ENCODE assay signal across 13 mouse cellular contexts in the genomic region with DNA sequence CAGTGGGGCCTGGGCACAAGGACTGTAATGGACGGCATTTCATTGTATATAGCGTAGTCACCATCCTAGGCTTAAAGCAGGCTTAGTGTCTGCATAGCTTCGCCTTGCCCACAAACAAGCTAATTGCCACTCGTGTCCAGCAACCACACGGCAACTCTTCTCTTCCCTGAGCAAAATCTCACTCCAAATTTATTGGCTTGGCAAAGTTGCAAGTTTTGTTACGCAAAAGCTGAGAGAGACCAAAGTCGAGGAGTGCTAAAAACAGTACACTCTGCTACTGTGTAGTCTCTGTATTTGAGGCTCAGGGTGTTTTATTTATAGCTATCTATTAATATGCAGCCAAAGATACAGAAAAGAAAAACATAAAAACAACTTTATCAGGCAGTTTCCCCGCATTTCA. TPM values are rescaled to one million over a fixed set of nuclear protein-coding genes. Genes with fewer than 3 reads are reported as not detected.
DNase-seq lines count a peak whose midpoint lies in the region; ATAC-seq and TF ChIP-seq lines count a peak whose summit lies in the region.
"Had no signal": no experiment of that assay in that cellular context is flagged by ENCODE, and none has a peak within 500 bp of the region (broad histone marks: within the 10 kb centered on the region; RNA-seq: fewer than 3 reads in every experiment).

No protein-coding gene starts in this region.

- no peaks in the 10 kb centered on the region for H3K27me3 ChIP-seq in heart, embryonic 12.5 days (replicated peaks)
- H3K27me3 ChIP-seq in lung, postnatal 0 days (replicated peaks; ENCODE audit: insufficient read depth, low read length) = no peaks in the 10 kb centered on the region

- intact Hi-C loops in left cerebral cortex, postnatal 25 days (cut with DNase I) = loop anchor here (2.0 kb wide), 1 partner anchor 654 kb away; no protein-coding TSS in a partner anchor

- peaks cover 43% of the 10 kb centered on the region for H3K4me1 ChIP-seq in heart, embryonic 12.5 days (replicated peaks)
- H3K4me1 ChIP-seq in lung, postnatal 0 days (ENCODE audit: insufficient read depth, low read depth, low read length) = peaks cover 6% of the 10 kb centered on the region; the same call in 1 of the 2 replicates

- H3K27ac ChIP-seq in heart, embryonic 12.5 days (ENCODE audit: poor library complexity, severe bottlenecking) = peak overlapping the region; percentile 61
- H3K27ac ChIP-seq in lung, postnatal 0 days (ENCODE audit: low read length) = peak overlapping the region; percentile 32; the same call in 1 of the 2 replicates
- H3K27ac ChIP-seq: forebrain, embryonic 10.5 days; hindbrain, embryonic 14.5 days; limb, embryonic 13.5 days had no signal

- WGBS in heart, embryonic 12.5 days = 58% methylated on average over 8 of the region's 8 CpGs
- 41% methylated on average over 8 of the region's 8 CpGs for WGBS in lung, postnatal 0 days

- peak; percentile 37 for DNase-seq in adrenal gland, postnatal 10 days
- no peak for DNase-seq in adrenal gland, postnatal 4 days (ENCODE audit: low spot score in 2 of 2)
- DNase-seq in left cerebral cortex, postnatal 25 days (ENCODE audit: low spot score in 2 of 2) = peak; percentile 34 to 49
- DNase-seq in left cerebral cortex, adult 11 months (ENCODE audit: low spot score) = no peak
- peak; percentile 53 for DNase-seq in lung, postnatal 0 days (ENCODE audit: low spot score)
- DNase-seq in cerebellum, postnatal 14 days = no peak
- DNase-seq in natural killer cell, adult 2 months (ENCODE audit: low spot score in 2 of 2) = no peak
- DNase-seq: cerebellum, adult 9-11 months had no signal

- H3K36me3 ChIP-seq in heart, embryonic 12.5 days = no peaks in the 10 kb centered on the region
- no peaks in the 10 kb centered on the region for H3K36me3 ChIP-seq in lung, postnatal 0 days (ENCODE audit: insufficient read depth, low read length)
- H3K36me3 ChIP-seq: forebrain, embryonic 10.5 days; limb, embryonic 13.5 days had no signal

- no peak overlapping the region for H3K9ac ChIP-seq in heart, embryonic 12.5 days
- no peak overlapping the region for H3K9ac ChIP-seq in lung, postnatal 0 days (replicated peaks; ENCODE audit: low read depth)
- H3K9ac ChIP-seq: hindbrain, embryonic 14.5 days; limb, embryonic 13.5 days had no signal

- no peak overlapping the region for H3K4me3 ChIP-seq in heart, embryonic 12.5 days
- no peak overlapping the region for H3K4me3 ChIP-seq in lung, postnatal 0 days (ENCODE audit: low read depth, low read length)
- H3K4me3 ChIP-seq: forebrain, embryonic 10.5 days; limb, embryonic 13.5 days; myocyte had no signal

- peak; percentile 49; the same call in 1 of the 2 replicates for TF ChIP-seq EP300 in lung, postnatal 0 days (IDR thresholded peaks at IDR 0.05)

- no peaks in the 10 kb centered on the region for H3K9me3 ChIP-seq in heart, embryonic 12.5 days (replicated peaks)
- no peaks in the 10 kb centered on the region for H3K9me3 ChIP-seq in lung, postnatal 0 days (ENCODE audit: low read length)
- H3K9me3 ChIP-seq: forebrain, embryonic 10.5 days; limb, embryonic 13.5 days had no signal

- no peak overlapping the region for H3K4me2 ChIP-seq in heart, embryonic 12.5 days
- no peak overlapping the region for H3K4me2 ChIP-seq in lung, postnatal 0 days (replicated peaks; ENCODE audit: low read depth, low read length)
- H3K4me2 ChIP-seq: hindbrain, embryonic 14.5 days; limb, embryonic 13.5 days had no signal

- no peak for TF ChIP-seq CTCF in lung, postnatal 0 days (IDR thresholded peaks at IDR 0.05)

- ATAC-seq in heart, embryonic 12.5 days (ENCODE audit: insufficient number of reproducible peaks, low FRiP score) = no peak
- ATAC-seq in lung, postnatal 0 days = no peak

RNA-seq across cellular contexts. Expression of gene Edn1, which starts 3.0 kb away (rescaled TPM):
- 1 to 10 TPM; 1.4 to 2.0 TPM for total RNA-seq in adrenal gland, postnatal 10 days (2021)
- 1 to 10 TPM; 1.4 TPM for total RNA-seq in adrenal gland, postnatal 4 days (2021)
- total RNA-seq in left cerebral cortex, postnatal 25 days (2021) = 1 to 10 TPM; 2.6 to 2.7 TPM
- 9.1 and 9.6 TPM in 2 replicates for polyA plus RNA-seq in heart, embryonic 12.5 days (2016; fragmentation: Nextera tagmentation; extraction: Ambion mirVana)
- 6.1 and 10.6 TPM in 2 replicates for polyA plus RNA-seq in lung, postnatal 0 days (2015; fragmentation: Nextera tagmentation; extraction: Ambion mirVana)

Comparison
In these comparisons a context has a peak if more than half of its experiments do, and no peak if none do; other contexts are left out.
1. DNase-seq: peak in adrenal gland, postnatal 10 days (single experiment), left cerebral cortex, postnatal 25 days (2 of 2) and lung, postnatal 0 days (single experiment); none in adrenal gland, postnatal 4 days (0 of 2), left cerebral cortex, adult 11 months (single experiment), cerebellum, postnatal 14 days (0 of 2) and natural killer cell, adult 2 months (0 of 2).